Mouse (Mus musculus): ENCODE results near the gene Ndufaf8.

Ndufaf8 gene

GRCm38 (mm10) chr11:120085891-120086627 is 12.7 kb upstream of the Ndufaf8 start:
- DNase-seq (ENCODE audit: low read depth) = no peak

- DNase-seq (ENCODE audit: low read depth) = peak; percentile 92
Observed at GRCm38 (mm10) chr11:120086702-120087152, 12.0 kb upstream of the Ndufaf8 start, which contains the start of gene Cep131. Gene Cep131 (minus strand): TSS chr11:120086827.

DNA sequence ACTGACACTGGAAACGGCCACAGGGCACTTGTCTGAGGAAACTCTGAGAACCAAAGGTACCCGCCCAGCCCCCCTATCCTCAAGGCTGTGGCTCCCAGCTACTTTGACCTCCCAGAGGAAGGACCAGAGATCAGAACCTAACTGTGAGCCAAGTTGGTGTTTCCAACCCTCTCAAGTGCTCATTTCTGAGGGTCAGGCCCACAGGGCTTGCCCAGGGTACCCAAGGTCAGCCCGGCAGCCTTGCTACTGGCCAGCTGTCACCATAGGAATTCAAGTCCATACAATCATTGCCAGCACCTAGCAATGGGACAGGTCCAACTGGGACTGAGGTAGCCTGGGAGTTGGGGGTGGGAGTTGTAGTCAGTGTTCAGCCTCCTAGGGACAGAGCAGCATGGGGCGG is 8.1 kb upstream of the Ndufaf8 start:
- DNase-seq (ENCODE audit: low read depth) = no peak

DNA sequence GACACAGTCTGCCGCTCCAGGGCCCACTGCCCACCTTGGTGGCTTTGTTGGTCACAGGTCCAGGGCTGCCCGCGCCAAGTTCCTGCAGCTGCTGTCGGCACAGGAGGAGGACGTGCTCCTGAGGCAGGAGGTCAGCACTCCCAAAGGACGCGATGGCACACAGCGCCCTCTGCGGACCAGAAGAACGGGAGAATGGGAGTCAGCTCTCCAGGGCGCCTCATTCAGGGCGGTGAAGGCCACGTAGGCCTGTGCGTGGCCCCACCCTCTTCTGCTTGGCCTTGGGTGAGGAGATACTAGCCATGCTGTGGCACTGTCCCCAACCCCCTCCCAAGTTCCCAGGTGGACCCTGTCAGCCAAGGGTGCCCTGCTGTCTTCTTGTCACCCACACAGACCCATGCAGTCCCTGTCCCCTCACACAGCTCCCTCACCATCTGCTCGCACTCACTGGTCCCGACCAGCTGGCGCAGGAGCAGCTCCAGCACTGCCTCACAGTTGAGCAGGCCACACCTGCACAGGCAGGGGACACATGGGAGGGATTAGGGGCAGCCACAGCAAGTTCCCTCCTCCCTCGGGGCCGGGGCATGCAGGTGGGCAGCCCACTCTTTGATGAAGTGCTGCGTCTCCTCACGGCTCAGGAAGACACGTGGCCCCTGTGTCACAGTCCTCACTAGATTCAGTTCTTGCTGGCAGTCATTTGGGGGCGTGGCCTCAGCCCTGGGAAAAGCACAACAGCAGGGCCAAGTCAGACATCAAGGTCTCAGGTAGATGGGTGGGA is 5.7 kb upstream of the Ndufaf8 start:
- no peak for DNase-seq (ENCODE audit: low read depth)

GRCm38 (mm10) chr11:120101036-120101435 is 2.3 kb downstream of the Ndufaf8 start:
- DNase-seq (ENCODE audit: low read depth) = no peak

DNA sequence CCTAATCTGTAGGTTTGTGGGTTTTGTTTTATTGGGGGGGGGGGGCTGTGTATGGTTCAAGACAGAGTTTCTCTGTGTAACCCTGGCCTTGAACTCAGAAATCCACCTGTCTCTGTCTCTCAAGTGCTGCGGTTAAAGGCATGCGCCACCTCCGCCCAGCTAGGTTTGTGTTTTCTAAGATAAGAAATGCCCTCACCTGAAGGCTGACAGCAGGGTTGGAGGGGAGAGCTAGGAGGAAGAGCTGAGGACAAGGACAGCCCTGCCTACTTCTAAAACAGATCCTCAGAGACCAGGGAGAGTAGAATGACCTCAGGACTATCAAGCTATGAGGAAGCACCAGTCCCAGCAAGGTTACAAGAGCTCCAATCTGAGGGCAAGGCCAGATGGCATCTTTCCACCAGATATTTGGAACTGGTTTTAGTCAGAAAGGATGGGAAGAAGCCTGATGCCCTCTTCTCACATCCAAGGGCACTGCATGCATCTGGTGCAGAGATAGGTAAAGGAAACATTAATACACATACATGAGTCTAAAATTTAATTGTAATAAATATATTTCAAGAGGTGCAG is 4.8 kb downstream of the Ndufaf8 start:
- no peak for DNase-seq (ENCODE audit: low read depth)

GRCm38 (mm10) chr11:120107026-120107425 is 8.3 kb downstream of the Ndufaf8 start:
- no peak for DNase-seq (ENCODE audit: low read depth)

- no peak for DNase-seq (ENCODE audit: low read depth)
Observed at GRCm38 (mm10) chr11:120107796-120108195, 9.1 kb downstream of the Ndufaf8 start.

DNA sequence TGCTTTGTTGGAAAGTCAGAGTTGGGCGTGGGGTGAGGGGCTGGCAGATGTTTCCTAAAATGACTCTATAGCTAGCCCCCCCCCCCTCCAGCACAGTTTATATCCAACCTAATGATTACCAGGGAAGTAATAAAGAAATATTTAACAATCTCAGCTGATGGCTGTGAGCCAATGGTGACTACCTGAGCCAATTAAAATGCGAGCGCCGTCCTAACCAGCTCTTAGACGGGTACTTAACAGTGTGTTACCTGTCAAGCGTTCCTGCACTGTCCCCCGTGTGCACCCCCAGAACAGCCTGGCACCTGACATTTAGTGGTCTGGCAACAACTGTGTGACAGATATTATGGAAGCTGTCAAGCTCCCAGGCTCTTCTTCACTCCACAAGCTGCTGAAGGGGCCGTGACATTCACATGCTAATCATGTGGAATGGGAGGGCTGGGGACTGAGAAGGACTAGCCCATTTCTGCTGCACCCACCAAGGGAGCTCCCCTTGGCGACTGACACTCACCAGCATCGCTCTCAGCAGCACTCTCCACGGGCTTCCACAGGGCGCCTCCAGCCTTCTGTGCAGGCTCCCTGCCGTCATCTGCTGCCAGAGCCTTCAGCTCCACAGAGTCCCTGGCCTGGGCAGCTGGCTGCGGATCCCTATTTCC is 11.0 kb downstream of the Ndufaf8 start:
- no peak for DNase-seq (ENCODE audit: low read depth)

DNA sequence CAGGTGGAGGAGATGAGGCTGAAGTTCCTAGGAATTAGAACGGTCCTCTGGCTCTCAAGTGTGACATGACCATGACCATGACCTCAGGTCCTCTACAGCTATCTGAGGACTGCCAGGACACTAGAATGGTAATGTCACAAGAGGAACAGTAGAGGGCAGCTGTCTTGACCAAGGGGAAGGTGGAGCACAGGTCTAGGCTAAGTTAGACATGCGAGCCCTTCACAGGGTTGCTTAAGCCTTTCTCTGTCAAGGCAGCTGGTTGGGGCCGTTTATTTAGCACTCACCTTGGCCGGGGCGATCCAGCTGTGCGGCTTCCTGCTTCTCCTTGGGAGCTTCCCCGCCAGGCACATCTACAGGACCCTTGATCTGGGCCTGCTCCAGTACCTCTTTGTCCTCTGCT is 11.8 kb downstream of the Ndufaf8 start:
- no peak for DNase-seq (ENCODE audit: low read depth)

GRCm38 (mm10) chr11:120111033-120111432 is 12.3 kb downstream of the Ndufaf8 start:
- DNase-seq (ENCODE audit: low read depth) = no peak

- DNase-seq (ENCODE audit: low read depth) = no peak
Observed at GRCm38 (mm10) chr11:120112136-120112535, 13.4 kb downstream of the Ndufaf8 start.

- DNase-seq (ENCODE audit: low read depth) = no peak
Observed at GRCm38 (mm10) chr11:120114488-120115215, 15.9 kb downstream of the Ndufaf8 start.

DNA sequence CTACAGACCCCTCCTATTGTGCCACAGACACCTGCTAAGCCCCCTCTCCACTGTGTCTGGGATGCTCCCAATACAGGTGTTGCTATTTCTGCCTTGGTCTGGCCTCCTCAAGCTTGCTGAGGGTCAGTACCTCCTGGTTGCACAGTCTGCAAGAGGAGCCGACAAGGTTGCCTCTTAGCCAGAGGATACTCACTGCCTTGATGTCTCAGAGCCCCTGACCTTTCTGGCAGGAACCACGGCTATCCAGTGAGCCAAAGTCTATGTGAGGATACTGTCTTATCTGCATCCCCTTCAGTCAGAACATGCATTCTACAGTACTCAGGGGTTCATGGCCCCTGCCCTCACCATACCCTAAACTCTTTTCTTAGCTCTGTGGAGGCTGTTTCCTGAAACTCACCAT is 18.9 kb downstream of the Ndufaf8 start:
- no peak for DNase-seq (ENCODE audit: low read depth)

DNA sequence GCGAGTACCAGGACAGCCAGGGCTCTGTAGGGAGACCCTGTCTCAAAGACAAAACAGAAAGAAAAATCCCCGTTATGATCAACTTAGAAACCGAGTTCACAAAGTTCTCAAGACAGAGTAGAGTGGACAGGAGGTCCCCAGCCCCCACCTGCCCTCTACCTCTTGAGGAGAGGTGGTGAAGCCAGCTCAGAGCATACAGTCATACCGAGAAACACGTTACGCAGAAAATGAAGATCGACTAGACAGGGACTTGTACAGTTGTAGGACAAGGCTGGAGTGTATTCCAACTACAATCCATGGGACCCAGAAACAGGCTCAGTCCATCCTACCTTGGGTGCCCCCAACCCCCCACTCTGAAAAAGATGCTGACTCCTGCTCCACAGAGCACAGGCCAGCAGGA is 20.4 kb downstream of the Ndufaf8 start:
- no peak for DNase-seq (ENCODE audit: low read depth)

GRCm38 (mm10) chr11:120119936-120120541 is 21.3 kb downstream of the Ndufaf8 start:
- DNase-seq (ENCODE audit: low read depth) = no peak

GRCm38 (mm10) chr11:120120642-120121420 is 22.1 kb downstream of the Ndufaf8 start:
- no peak for DNase-seq (ENCODE audit: low read depth)

DNA sequence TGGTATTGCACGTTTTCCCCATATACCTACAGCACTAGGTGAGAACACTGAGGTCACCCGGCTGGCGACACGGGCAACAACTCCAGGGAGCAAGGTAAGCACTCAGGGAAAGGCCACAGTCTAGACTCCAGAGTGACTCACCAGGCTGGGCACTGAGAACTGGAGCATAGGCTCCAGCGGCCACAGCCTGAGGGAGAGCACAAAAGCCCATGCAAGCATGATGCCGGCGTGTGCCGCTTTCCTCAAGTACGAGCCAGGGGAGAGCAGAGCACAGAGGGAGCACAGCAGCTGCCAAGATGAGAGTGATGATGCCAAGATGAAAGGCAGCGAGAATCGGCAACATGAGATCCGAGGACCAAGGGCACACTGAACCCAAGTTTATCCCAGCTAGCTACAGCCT is 23.4 kb downstream of the Ndufaf8 start:
- peak; percentile 83 for DNase-seq (ENCODE audit: low read depth)

DNA sequence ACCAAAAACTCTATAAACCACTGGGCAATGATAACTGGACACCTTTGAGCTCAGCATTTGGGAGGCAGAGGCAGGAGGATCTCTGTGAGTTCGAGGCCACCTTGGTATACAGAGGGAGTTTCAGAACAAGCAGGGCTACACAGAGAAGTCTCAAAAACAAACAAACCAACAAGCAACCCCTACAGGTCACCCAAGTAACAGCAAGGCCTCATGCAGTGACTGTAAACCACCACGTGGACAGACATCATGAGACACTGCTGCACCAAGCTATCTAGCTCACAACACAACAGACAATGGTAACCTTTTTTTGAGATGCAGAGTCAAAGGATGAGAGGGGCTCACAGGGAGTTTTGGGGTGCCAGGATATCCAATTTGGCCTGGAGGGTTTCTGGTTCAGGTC is 28.1 kb downstream of the Ndufaf8 start:
- DNase-seq (ENCODE audit: low read depth) = no peak

- no peak for DNase-seq (ENCODE audit: low read depth)
Observed at GRCm38 (mm10) chr11:120129281-120129680, 30.6 kb downstream of the Ndufaf8 start.

DNA sequence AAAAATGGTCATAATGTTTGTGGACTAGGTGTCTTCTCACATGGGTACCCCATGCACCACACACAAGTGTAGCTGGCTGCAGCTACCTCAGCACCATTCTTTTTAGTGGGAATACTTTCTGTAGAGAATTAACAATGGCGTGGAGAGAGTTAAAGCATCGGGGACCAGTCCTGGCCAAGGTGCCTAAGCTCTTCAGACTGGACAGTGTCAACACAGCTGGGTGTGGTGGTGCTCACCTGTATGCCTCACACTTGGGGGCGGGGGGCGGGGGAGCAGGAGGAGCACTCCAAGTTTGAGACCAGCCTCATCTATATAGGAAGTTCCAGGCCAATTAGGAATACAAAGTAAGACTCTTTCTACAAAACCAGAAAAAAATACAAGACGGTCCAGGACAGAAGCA is 35.4 kb downstream of the Ndufaf8 start:
- no peak for DNase-seq (ENCODE audit: low read depth)
